Mouse (Mus musculus): ENCODE measurements around the gene B3galt1. TPM values are rescaled to one million over a fixed set of nuclear protein-coding genes. Genes with fewer than 3 reads are reported as not detected.

B3galt1 gene
- total RNA-seq, 2 experiments from 2014 or later: 79.4 to 85.4 TPM

DNA sequence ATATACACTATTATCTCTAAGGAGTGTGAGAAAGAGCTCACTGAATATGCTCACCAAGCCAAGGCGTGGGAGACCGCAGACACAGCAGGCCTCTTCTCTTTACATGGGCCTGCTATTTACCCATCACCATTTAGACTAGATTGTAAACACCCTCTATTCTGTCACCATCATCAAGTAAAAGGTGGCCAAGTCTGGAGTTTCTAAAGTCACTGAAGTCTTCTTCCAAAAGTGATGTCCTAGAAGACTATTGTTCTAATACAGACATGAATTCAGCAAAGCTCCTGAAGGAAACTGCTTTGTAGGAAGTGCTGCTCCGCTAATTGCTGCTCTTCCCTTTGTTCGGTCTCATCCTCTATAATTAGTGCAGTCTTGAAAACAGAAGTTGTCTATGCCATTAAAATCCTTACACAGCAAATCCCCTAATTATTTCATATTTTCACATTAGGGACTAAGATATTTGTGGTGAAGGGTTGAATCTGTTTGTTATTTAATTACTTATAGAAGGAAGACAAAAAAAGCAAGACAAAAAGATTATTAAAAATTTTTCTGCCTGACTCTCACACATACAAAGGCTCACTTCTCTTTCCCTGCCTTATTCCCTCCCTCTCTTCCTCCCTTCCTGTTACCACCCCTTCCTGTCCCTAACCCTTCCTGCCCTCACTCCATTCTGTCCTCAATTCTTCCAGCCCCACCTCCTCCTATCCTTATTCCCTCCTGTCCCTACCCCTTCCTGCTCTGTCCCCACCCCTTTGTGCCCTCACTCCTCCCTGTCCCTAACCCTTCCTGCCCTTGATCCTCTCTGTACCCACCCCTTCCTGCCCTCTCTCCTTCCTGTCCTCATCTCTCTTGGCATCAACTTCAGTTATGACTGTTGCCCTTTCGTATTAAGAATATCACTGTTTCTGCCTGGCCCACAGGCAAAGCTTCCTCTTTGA, 514.0 kb downstream of the B3galt1 start:
- DNase-seq: no peak

- DNase-seq: no peak
These were observed 515.2 kb downstream of the B3galt1 start for GRCm38 (mm10) chr2:68080872-68081280.

DNA sequence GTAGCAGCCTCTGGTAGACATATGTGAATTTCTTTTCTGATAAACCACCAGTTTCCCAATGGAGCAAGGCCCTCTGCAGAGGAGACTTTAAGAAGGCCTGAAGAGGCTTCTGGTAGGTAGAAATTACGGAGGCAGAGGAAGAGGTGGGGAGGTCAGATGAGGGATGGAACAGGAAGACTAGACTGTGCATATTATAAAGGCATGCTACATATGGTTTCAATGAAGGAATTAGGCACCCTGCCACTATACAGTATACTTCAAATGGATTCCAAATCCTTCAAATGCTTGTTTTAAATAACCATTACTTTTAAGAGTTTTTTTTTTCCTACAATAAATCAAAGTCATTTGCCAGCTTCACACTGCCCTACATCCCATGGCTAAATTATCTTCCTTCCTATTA, 518.8 kb downstream of the B3galt1 start:
- no peak for DNase-seq

GRCm38 (mm10) chr2:68086101-68086500, 520.4 kb downstream of the B3galt1 start:
- DNase-seq: no peak

DNA sequence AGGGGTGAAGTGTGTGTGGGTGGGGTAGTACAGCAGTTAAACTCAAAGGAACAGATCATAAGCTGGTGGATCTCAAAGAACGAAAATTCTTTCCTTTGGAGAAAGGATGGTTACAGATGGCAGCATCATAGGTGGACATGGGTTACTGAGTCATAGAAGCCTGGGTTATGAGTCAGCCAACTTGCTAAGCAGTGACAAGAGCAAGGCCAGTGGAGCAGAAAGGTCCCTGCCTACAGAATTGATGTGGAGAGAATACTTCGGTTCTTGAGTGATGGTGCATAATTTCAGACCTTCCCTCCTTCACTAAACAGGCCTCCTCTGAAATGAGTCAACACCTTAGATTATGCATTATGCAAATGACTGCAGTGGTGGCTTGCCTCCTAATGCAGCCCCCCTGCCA, 525.9 kb downstream of the B3galt1 start:
- DNase-seq: no peak

DNA sequence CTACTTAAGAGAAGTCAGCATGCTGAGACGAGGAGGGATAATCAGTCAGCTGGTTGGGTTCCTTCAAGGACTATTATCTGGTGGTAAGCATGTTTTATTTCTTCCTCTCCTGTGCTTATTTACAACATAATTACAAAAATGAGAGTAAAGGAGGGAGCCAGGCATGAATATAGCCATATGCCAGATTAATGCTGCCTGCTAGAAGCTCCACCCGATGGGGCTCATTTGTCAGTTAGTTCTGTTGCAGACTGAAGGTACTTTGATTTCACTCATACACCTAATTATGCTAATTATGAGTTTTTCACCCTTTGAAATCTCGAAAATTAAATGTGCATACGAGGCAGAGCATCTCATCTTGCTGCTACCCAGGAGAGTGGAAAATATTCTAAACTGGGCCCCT, 539.0 kb downstream of the B3galt1 start:
- no peak for DNase-seq

- no peak for DNase-seq
These were observed 552.4 kb downstream of the B3galt1 start for GRCm38 (mm10) chr2:68118076-68118475.

GRCm38 (mm10) chr2:68124751-68125150, 559.1 kb downstream of the B3galt1 start:
- no peak for DNase-seq

GRCm38 (mm10) chr2:68141094-68141493, 575.4 kb downstream of the B3galt1 start:
- DNase-seq: no peak

GRCm38 (mm10) chr2:68143292-68143691, 577.6 kb downstream of the B3galt1 start:
- DNase-seq: no peak

GRCm38 (mm10) chr2:68159751-68160150, 594.1 kb downstream of the B3galt1 start:
- no peak for DNase-seq

DNA sequence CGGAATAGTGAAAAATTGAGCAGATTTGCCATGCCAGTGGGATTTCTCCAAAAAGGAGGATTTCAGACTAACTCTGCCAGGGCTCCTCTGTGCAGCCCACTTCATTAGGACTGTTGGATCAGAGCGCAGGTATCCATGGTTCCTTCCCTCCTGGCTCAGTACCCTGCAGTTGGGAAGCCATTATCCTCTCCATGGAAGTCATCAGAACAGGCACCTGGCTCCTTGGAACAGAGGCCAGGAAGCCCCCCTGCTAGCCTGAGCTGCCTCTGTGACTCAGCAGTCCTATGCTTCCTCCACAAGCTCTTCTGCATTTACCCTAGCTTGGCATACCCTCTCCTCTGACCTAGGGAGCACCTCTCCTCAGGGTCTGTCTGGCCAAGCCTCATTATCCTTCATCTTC, 594.9 kb downstream of the B3galt1 start:
- DNase-seq: no peak

DNA sequence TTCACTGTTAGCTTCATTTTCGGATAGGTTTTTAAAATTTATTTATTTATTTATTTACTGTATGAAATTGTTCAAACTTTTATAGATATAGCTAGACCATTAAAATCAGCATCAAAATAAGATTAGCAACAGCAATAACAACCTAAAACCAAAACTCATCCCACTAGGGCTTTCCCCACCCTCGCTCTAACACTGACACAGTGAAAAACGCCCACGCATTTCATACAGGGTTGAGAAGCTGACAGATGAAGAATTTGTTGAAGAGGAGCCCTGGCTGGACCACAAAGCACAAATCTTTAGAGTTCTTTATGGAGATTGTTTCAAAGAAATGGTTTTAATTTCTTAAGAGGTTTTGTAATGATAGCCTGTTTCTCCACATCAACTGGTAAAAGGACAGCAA, 596.3 kb downstream of the B3galt1 start:
- DNase-seq: no peak

GRCm38 (mm10) chr2:68171306-68171705, 605.6 kb downstream of the B3galt1 start:
- DNase-seq: no peak

Small RNA genes within 50 kb of the gene (microRNA-seq; reads per million reads assigned to microRNA genes)
- 0 reads per million in 2 experiments for gene Mir6335
- 8.1 to 10.4 reads per million in 2 experiments for gene Mir7224

Other genes with a start within 250 kb of the B3galt1 start
- gene Gm21830, start 152.1 kb upstream of the B3galt1 start, total RNA-seq (2021): not detected
- not detected for gene Gm26727, start 132.7 kb upstream of the B3galt1 start, total RNA-seq (2021)
- gene Xirp2, start 119.9 kb upstream of the B3galt1 start, total RNA-seq (2021): not detected

Measured in layer of hippocampus, postnatal 36 days (tissue).